Mouse (Mus musculus) naive thymus-derived CD4-positive, alpha-beta T cell, adult 2 months (primary cell): ENCODE results near the gene Cactin.

ENCODE experiments used
- DNase-seq: peaks from one replicate; pipeline ENCODE4 v3.0.0-alpha.2; 2011; ENCODE audit warnings: low read depth

Gene Cactin

DNA sequence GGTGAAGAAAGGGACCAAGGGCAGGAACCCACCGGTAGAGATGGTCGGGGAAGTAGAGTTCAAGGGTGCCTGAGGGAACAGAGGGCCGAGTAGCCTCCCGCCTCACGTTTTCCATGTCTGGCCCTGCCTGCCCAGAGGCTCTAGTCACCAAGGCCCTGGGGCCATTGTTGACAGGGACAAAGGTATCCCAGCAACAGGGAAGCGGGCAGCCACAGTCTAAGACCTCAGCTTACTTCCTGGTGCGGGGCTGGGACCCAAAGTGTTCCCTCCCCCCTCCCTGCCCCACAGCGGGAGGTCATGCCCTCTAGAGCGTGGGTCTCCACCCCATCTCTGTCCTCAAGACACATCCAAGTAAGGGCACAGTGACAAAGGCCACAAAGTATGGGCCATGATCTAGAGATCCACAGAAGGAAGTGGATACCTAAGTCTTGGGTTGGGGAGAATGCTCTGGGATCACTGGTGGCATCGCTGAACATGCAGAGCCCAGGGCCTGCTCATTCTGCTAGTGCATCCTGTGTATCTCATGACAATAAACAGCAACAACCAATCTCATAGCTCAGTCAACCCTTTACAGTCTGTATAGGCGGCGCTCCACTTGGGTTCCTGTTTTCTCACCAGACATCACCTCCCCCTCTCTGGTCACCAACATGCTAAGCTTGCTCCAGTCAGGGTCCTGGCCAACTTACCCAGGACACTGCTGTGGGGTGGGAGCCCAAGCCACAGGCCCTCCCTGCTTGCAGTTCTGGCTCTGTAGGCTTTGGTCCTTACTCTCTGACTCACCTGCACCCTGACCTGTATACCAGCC, 45.0 kb downstream of the Cactin start, which contains the start of gene 4930404N11Rik:
Gene 4930404N11Rik (minus strand): TSS at position 145 of the 805 bp plus-strand sequence.
- DNase-seq = no peak

DNA sequence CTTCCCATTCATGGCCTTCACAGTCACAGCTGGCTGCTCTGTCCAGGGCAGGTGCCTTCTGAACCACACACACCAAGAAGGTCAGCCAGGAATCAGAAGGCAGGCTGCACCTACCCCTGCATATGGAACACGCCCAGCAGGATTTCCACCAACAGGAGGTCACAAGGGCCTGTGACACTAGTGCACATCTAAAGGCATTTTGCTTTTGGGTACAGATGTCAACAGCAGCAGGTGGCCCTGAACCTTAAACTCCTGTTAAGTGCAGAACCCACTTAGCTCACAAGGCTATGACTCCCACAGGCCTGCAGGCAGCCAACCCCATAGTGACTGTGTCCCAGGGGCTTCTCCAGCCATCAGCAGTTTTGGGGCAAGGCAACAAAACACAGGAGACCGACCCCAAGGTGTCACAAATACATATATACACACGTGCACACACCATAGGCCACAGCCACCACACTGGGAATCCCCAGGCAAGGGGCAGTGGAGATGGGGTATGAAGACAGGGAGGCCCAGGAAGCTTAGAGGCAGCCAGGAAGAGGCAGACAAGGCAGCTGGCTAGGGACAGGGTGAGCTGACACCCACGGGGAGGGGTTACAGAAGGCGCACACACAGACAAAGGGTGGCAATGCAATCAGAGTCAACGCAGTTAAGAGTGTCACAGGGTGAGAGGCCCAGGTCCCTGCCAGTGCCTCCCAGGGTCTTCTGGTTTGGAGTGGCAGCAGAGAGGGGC, 45.7 kb downstream of the Cactin start:
- no peak for DNase-seq

DNA sequence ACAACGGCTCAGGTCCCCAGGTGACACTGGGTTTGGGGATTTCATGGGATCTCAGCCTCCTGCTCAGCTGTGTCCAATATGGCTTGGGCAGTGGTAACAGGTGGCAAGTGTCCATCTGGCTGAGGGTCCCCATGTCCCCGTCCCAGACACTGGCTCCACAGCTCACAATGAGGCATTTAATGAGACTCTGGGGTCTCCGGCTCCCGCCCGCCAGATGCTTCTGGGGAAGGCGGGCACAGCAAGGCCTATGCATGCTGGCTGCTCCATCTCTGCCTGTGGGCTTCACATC, 46.2 kb downstream of the Cactin start:
- no peak for DNase-seq

DNA sequence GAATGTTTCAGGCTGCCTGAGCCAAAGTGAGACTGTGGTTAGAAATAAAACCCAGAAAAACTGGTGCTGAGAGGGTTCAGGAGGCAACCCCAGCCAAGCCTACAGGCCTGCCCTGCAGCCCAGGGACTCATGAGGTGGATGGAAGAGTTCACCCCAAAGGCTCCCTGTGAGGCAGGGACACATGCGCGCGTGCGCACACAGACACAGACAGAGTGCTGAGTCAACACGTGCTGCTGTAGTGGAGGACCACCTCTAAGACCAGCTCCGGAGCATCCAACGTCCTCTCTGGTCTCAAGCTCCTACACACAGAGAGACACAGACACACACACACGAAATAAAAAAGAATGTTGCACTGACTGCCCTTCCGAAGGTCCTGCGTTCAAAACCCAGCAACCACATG, 54.4 kb downstream of the Cactin start:
- no peak for DNase-seq
